Mouse (Mus musculus) embryonic facial prominence, embryonic 13.5 days (tissue): Measurements from ENCODE around the gene Foxp4. TPM values are rescaled to one million over a fixed set of nuclear protein-coding genes. Genes with fewer than 3 reads are reported as not detected.

Experiments
- ATAC-seq: fragments of 200-750 bp; cut with Nextera tagmentation; 2 replicates; pipeline ENCODE4 v1.8.0; 2017; ENCODE audit warnings: low read depth; ENCODE audit not compliant: insufficient number of reproducible peaks, insufficient read depth, low FRiP score, low TSS enrichment
- H3K27ac ChIP-seq: fragments of 300-500 bp; sonication (generic); 2 replicates; pipeline ENCODE4 v1.5.1; 2015; ENCODE audit warnings: moderate library complexity, mild to moderate bottlenecking, inconsistent platforms
- H3K27me3 ChIP-seq: fragments of 300-500 bp; sonication (generic); 2 replicates; pipeline ENCODE4 v1.6.1; 2015; ENCODE audit warnings: mild to moderate bottlenecking, inconsistent platforms
- H3K36me3 ChIP-seq: fragments of 300-500 bp; sonication (generic); 2 replicates; pipeline ENCODE4 v1.6.1; 2015; ENCODE audit warnings: mild to moderate bottlenecking, inconsistent platforms
- H3K4me1 ChIP-seq: fragments of 300-500 bp; sonication (generic); 2 replicates; pipeline ENCODE4 v1.6.1; 2015; ENCODE audit warnings: inconsistent platforms
- H3K4me2 ChIP-seq: fragments of 300-500 bp; sonication (generic); 2 replicates; pipeline ENCODE4 v1.6.1; 2015; ENCODE audit warnings: moderate library complexity, mild to moderate bottlenecking, inconsistent platforms
- H3K4me3 ChIP-seq: fragments of 300-500 bp; sonication (generic); 2 replicates; pipeline ENCODE4 v1.5.1; 2015; ENCODE audit warnings: mild to moderate bottlenecking, inconsistent platforms
- H3K9ac ChIP-seq: fragments of 300-500 bp; sonication (generic); 2 replicates; pipeline ENCODE4 v1.6.1; 2015; ENCODE audit warnings: mild to moderate bottlenecking, inconsistent platforms
- H3K9me3 ChIP-seq: fragments of 300-500 bp; sonication (generic); 2 replicates; pipeline ENCODE4 v1.6.1; 2016; ENCODE audit warnings: inconsistent platforms
- WGBS: fragments of 180-500 bp; shearing (Covaris S2); methylation state at CpG from one replicate; pipeline ENCODE4 v1.1.7; 2015; ENCODE audit warnings: mixed read lengths; 5-methylcytosine and 5-hydroxymethylcytosine counted together
- polyA plus RNA-seq: library from polyadenylated mRNA; unstranded; fragments of >200 nt; fragmentation: Nextera tagmentation; extraction: Ambion mirVana; gene quantifications from 2 replicates; pipeline ENCODE4 v1.2.1, GENCODE M21; 2015

Foxp4 gene
- polyA plus RNA-seq, 1 experiment from 2014 or later: 19.8 TPM

DNA sequence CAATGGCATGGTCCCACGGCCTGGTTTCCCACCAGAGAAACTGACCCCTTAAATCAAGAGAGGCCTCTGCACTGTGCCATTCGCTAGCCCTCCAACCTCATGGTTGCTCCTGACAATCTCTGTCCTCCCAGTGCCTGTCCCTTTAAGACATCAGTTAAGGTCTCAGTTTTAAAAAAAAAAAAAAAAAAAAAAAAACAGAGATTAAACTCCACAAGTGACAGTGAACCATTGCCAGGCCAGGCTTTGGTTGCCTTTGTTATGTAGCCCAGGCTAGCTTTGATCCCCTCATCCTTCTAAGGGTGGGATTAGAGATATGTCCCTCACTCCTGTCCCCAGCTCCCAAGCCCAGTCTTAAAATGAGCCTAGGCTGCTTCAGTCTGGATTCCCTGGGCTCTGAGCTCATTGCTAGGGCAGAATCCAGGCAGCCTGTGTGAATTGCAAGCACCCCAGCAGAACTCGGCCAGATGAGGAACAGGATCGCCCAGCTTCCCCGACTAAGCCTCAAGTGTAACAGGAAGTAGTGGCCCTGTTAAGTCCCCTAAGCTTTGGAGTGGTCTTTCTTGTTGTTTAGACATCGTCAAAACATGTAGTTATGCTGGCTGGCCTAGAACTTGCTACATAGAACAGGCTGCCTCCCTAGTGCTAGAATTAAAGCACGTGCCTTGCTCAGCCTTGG is 73.7 kb downstream of the Foxp4 start:
- no peak overlapping the region for H3K9ac ChIP-seq
- H3K4me1 ChIP-seq: peaks cover 17% of the 10 kb centered on the region
- H3K36me3 ChIP-seq: no peaks in the 10 kb centered on the region
- no peaks in the 10 kb centered on the region for H3K9me3 ChIP-seq
- ATAC-seq: no peak
- H3K27me3 ChIP-seq: no peaks in the 10 kb centered on the region
- no peak overlapping the region for H3K4me2 ChIP-seq
- H3K27ac ChIP-seq: no peak overlapping the region
- no peak overlapping the region for H3K4me3 ChIP-seq
- WGBS: 76% methylated on average over 7 of the region's 7 CpGs

DNA sequence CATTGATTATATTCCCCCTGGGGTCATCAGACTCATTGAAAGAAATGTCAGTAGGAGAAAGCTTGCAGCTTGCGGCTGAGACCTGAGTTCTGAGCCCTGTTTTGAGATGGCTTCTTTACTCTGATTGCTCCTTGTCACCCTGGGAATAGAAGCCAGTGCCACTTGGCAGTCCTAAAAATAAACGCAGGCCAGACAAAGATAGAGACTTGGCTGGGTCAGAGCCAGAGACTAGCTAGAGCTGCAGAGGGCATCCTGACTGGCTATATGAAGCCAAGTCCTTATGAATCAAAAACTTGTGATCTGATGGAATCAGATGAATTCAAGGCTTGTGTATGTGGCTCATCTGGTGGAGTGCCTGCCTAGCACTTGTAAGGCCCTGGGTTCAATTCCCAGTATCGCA is 74.4 kb downstream of the Foxp4 start:
- no peaks in the 10 kb centered on the region for H3K36me3 ChIP-seq
- WGBS: 75% methylated on average over 3 of the region's 3 CpGs
- no peak overlapping the region for H3K4me2 ChIP-seq
- no peaks in the 10 kb centered on the region for H3K9me3 ChIP-seq
- no peak overlapping the region for H3K27ac ChIP-seq
- no peaks in the 10 kb centered on the region for H3K27me3 ChIP-seq
- H3K4me3 ChIP-seq: no peak overlapping the region
- ATAC-seq: no peak
- H3K9ac ChIP-seq: no peak overlapping the region
- peaks cover 17% of the 10 kb centered on the region for H3K4me1 ChIP-seq

DNA sequence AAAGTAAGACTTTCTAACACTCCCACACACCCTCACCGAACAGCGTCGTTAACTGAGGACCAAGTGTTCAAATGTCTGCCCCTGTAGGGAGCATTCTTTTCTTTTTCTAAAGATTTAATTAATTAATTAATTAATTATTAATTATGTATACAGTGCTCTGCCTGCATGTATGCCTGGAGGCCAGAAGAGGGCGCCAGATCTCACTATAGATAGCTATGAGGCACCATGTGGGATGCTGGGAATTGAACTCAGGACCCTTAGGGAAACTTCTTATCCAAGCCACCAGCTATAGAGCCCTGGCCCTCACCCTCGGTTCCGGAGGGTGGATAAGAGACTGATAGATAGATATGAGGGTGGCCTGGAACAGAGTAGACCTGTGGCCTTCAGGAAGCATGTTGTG is 76.5 kb downstream of the Foxp4 start:
- no peak overlapping the region for H3K4me3 ChIP-seq
- no peak overlapping the region for H3K4me2 ChIP-seq
- H3K9me3 ChIP-seq: no peaks in the 10 kb centered on the region
- no peak overlapping the region for H3K27ac ChIP-seq
- H3K27me3 ChIP-seq: no peaks in the 10 kb centered on the region
- no peaks in the 10 kb centered on the region for H3K36me3 ChIP-seq
- H3K9ac ChIP-seq: no peak overlapping the region
- ATAC-seq: no peak
- peaks cover 17% of the 10 kb centered on the region for H3K4me1 ChIP-seq
- WGBS: 87% methylated on average over 6 of the region's 6 CpGs

DNA sequence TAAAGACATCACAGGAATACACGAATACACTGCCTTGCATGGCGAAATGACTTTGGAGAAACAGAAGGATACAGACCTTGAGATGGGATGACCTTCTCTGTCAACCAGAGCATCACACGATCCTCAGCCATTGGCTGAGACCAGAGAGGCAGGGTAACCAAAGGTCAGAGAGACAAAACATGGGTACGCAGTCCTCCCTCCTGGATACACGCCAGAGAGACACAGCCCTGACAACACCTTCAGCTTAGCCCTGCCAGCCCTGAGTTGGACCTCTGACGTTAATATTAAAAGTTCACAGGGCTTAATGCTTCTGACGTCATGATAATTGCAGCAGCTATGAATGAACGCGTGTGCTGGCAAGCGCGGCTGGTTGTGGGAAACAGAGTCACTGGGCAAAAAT is 78.8 kb downstream of the Foxp4 start:
- no peak overlapping the region for H3K27ac ChIP-seq
- H3K4me3 ChIP-seq: no peak overlapping the region
- H3K27me3 ChIP-seq: no peaks in the 10 kb centered on the region
- 79% methylated on average over 11 of the region's 11 CpGs for WGBS
- H3K9me3 ChIP-seq: no peaks in the 10 kb centered on the region
- no peak overlapping the region for H3K9ac ChIP-seq
- ATAC-seq: no peak
- H3K4me2 ChIP-seq: no peak overlapping the region
- H3K4me1 ChIP-seq: 0 out of 2 replicates have a peak, but pooled peaks cover 7% of the 10 kb centered on the region
- no peaks in the 10 kb centered on the region for H3K36me3 ChIP-seq

DNA sequence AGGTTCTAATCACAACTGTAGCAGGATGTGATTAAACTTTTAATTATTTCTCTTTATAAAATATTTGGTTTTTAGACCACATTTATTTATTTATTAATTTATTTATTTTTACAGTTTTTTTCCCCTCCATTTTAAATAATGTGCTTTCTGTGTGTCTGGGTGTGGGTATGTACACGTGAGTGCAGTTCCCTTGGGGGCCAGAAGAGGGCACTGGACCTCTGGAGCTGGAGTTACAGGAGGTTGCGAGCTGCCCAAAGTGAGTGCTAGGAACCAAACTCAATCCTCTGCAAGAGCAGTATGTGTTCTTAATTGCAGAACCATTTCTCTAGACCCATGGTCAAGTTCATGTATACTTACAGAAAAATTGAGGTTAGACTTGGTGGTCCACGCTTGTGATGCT is 81.0 kb downstream of the Foxp4 start:
- 93% methylated on average over 3 of the region's 3 CpGs for WGBS
- no peak for ATAC-seq

DNA sequence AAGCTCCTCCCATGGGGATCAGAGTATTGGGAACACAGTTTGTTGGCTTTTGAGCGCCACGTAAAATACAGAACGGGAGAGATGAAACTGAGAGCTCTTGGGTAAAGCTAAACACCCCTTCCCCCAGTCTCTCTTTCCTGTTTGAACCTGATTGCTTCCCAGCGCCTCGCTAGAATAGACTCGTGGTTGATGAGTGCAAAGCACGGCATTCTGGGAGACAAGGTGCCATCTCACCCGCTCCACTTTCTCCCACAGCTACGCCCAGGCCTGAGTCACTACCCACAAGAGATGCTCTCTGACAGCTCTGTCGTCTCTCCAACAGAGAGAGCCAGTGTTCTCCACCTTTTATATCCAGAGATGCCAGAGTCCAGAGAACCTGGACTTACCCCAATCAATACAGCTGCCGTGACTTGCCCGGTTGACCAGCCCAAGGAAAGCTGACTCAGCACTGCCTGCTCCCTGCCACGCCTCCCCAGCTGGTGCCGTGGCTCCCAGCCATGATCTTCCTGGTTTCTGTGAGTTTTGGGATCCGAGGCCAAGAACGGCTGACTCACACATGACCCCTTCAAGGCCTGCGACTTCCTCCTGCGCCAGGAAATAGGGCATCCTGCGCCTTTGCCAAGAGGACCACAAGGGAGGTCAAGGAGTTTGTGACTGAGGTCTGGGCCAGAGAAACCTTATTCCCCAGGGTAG is 82.4 kb downstream of the Foxp4 start:
- H3K9me3 ChIP-seq: no peaks in the 10 kb centered on the region
- no peak overlapping the region for H3K4me3 ChIP-seq
- no peaks in the 10 kb centered on the region for H3K27me3 ChIP-seq
- H3K9ac ChIP-seq: no peak overlapping the region
- no peak overlapping the region for H3K4me2 ChIP-seq
- 70% methylated on average over 19 of the region's 19 CpGs for WGBS
- no peaks in the 10 kb centered on the region for H3K36me3 ChIP-seq
- H3K4me1 ChIP-seq: peaks cover 11% of the 10 kb centered on the region
- no peak for ATAC-seq
- H3K27ac ChIP-seq: no peak overlapping the region

More for the DNA sequence above, 81.0 kb downstream of the Foxp4 start:
- Histone ChIP-seq H3K9me3 (no peaks in the 10 kb centered on the region), H3K4me2 (no peak overlapping the region), H3K4me1 (0 out of 2 replicates have a peak, but pooled peaks cover 2% of the 10 kb centered on the region), H3K4me3 (no peak overlapping the region), H3K27me3 (no peaks in the 10 kb centered on the region), H3K27ac (no peak overlapping the region), H3K9ac (no peak overlapping the region), H3K36me3 (no peaks in the 10 kb centered on the region)

DNA sequence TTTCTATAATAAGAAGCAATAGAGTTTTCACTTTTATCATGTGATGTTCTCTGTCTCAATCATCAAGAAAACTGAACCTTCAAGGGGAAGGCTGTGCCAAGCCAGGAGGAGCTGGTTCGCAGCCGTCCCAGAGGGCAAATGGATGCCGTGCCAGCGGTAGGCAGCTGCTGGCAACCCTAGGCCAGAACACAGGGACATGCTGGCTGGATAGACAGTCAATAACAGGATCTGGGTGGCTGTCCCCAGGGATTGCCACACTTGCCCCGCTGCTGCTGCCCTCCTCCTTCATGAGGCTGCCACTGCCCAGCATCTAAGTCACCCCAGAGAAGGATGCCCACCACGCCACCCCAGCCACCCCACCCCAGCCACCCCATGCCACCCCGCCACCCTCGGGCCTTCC is 82.9 kb downstream of the Foxp4 start:
- 93% methylated on average over 8 of the region's 8 CpGs for WGBS
- Histone ChIP-seq H3K4me2 (no peak overlapping the region), H3K9ac (no peak overlapping the region), H3K27ac (no peak overlapping the region), H3K9me3 (no peaks in the 10 kb centered on the region), H3K36me3 (no peaks in the 10 kb centered on the region), H3K4me1 (peaks cover 11% of the 10 kb centered on the region), H3K4me3 (no peak overlapping the region), H3K27me3 (no peaks in the 10 kb centered on the region)
- ATAC-seq: no peak

DNA sequence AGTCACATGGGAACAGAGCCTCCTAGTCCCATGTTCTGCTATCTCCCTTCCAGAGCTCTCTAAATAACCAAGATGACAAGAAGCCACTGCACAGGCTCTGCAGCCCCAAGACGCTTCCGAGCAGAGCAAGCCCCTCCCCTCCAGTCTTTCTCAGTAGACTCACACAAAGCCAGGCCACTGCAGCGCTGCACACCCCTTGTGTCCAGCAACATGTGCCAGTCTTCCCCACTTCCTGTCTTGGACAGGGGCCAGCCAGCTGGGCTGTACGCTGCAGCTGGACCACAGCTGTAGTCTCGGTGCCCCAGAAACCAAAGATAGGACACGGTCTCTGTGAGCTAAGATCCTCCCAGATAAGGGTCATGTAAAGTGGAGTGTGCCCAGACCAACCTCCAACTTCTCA is 86.6 kb downstream of the Foxp4 start:
- no peak overlapping the region for H3K4me2 ChIP-seq
- H3K9me3 ChIP-seq: no peaks in the 10 kb centered on the region
- WGBS: 30% methylated on average over 6 of the region's 6 CpGs
- H3K4me3 ChIP-seq: no peak overlapping the region
- H3K9ac ChIP-seq: no peak overlapping the region
- H3K36me3 ChIP-seq: no peaks in the 10 kb centered on the region
- H3K4me1 ChIP-seq: peaks cover 19% of the 10 kb centered on the region
- no peak for ATAC-seq
- peak overlapping the region; percentile 16; the same call in 1 of the 2 replicates for H3K27ac ChIP-seq
- H3K27me3 ChIP-seq: peaks cover 3% of the 10 kb centered on the region; the same call in 1 of the 2 replicates

DNA sequence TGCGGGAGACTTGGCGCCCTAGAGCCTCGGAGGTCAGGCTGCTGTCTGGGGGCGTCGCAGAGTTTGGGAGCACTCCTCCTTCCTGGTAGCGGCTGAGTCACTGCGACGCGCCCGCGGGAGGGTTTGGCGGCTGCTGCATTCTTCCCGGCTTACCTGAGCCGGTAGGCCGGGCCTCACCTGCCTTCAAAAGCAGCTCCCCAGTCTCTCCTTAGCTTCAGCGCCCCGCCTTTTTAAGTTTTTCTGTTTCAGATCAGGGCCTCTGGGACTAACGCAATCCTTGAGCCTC is 90.0 kb downstream of the Foxp4 start, which contains the start of gene Mdfi:
TSS of gene Mdfi (minus strand) at position 210 of the 286 bp plus-strand sequence.
- peak within 1 kb of the TSS; percentile 96 for H3K27ac ChIP-seq
- H3K27me3 ChIP-seq: peaks cover 3% of the 10 kb centered on the region; the same call in 1 of the 2 replicates
- no peaks in the 10 kb centered on the region for H3K9me3 ChIP-seq
- peaks cover 17% of the 10 kb centered on the region; the same call in 1 of the 2 replicates for H3K36me3 ChIP-seq
- peak within 1 kb of the TSS; percentile 90 for H3K9ac ChIP-seq
- 7% methylated on average over 18 of the region's 18 CpGs for WGBS
- peak within 1 kb of the TSS; percentile 93 for H3K4me3 ChIP-seq
- peak within 1 kb of the TSS; percentile 90 for H3K4me2 ChIP-seq
- ATAC-seq: no peak
- peaks cover 44% of the 10 kb centered on the region for H3K4me1 ChIP-seq

DNA sequence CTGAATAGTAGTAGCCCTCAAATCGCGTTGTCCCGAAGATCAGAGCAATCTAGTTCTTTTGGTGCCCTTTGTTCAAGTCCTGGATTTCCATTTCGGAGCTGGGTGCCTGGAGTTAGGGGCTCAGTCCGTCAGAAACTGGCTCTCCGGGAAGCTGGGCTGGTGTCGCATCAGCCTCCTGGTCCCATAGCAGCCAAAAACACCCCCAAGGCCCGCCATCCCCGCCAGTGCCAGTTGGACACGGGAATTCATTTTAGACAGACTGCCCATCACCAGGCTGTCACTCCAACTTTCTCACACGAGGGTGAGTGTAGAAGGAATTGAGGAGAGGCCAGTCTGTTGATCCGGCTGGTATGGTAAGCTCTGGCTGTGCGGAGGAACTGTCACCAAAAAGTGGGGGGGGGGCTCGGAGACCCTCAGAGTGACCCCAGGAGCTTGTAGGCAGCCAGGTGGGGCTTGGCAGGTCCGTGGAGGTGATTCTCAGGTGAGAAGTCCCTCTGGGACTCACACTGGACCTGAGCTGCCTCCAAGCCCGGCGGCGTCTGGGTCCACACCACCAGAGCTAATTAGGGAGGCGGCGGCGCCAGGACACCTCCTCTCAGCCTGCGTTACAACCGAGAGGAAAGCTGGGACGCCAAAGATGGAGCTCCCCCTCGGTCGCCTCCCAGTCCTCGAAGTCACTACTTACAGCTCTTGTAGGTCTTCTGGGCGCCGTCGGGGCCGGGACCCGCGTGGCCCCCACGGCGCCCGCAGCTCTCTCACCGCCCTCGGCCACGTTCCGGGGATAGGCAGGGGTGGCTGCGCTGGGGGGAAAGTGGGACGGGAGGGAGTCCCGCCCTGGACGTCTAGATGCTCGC is 90.6 kb downstream of the Foxp4 start:
- H3K4me3 ChIP-seq: peak overlapping the region; percentile 93
- H3K27ac ChIP-seq: peak overlapping the region; percentile 96
- no peak for ATAC-seq
- peaks cover 50% of the 10 kb centered on the region for H3K4me1 ChIP-seq
- WGBS: 1% methylated on average over 36 of the region's 45 CpGs
- H3K4me2 ChIP-seq: peak overlapping the region; percentile 90
- H3K36me3 ChIP-seq: peaks cover 20% of the 10 kb centered on the region; the same call in 1 of the 2 replicates
- peak overlapping the region; percentile 90 for H3K9ac ChIP-seq
- H3K9me3 ChIP-seq: no peaks in the 10 kb centered on the region
- H3K27me3 ChIP-seq: peaks cover 3% of the 10 kb centered on the region; the same call in 1 of the 2 replicates

DNA sequence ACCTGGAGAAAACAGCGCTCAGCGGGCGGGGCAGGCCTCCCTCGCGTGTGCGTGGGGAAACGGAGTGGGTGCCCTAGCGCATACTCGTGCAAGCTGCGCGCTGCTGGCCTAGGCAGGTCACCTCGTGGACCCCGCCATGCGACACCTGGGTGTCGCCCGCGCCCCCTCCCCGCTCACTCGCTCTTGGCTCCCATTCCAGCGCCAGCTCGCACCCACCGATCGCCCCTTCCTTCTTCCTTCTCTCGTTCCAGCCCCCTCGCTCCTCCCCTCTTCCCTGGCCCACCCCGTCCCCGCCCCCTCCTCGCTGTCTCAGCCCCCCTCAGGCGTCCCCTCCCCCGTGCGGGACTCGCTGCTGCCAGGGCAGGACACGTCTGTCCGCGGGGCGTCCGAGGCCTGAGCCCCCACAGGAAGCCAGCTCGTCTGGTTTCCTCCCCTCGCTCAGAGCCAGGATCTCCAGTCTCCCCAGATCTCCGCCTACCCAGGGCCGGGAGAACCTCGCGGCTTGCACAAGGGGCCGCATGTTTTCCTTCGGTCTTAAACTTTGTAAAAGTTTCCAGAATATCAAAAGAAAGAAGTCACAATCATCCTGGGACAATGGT is 91.3 kb downstream of the Foxp4 start:
- Histone ChIP-seq H3K27ac (peak overlapping the region; percentile 96), H3K4me2 (peak overlapping the region; percentile 90), H3K36me3 (peaks cover 20% of the 10 kb centered on the region; the same call in 1 of the 2 replicates), H3K27me3 (peaks cover 3% of the 10 kb centered on the region; the same call in 1 of the 2 replicates), H3K4me3 (peak overlapping the region; percentile 93), H3K4me1 (peaks cover 52% of the 10 kb centered on the region), H3K9me3 (no peaks in the 10 kb centered on the region), H3K9ac (peak overlapping the region; percentile 90)
- peak; percentile 64 for ATAC-seq
- under 1% methylated on average over 44 of the region's 45 CpGs for WGBS
